Mouse (Mus musculus) neural tube, embryonic 15.5 days (tissue): ENCODE results near the gene Phactr3. TPM values are rescaled to one million over a fixed set of nuclear protein-coding genes. Genes with fewer than 3 reads are reported as not detected.
"Not testable (repeated sequence)": the region's sequence is repeated elsewhere in the genome, so short reads cannot be mapped to it uniquely, and the experiment has no call there.

Experiments used
- ATAC-seq: fragments of 200-750 bp; cut with Nextera tagmentation; 2 replicates; pipeline ENCODE4 v1.8.0; 2017; ENCODE audit warnings: mild to moderate bottlenecking, moderate TSS enrichment, moderate library complexity; ENCODE audit not compliant: low FRiP score
- H3K27ac ChIP-seq: fragments of 300-500 bp; sonication (generic); replicated peaks from 2 replicates; pipeline ENCODE4 v1.5.1; 2015; ENCODE audit warnings: mild to moderate bottlenecking, inconsistent platforms
- H3K27me3 ChIP-seq: fragments of 300-500 bp; sonication (generic); replicated peaks from 2 replicates; pipeline ENCODE4 v1.6.1; 2015; ENCODE audit warnings: inconsistent platforms
- H3K36me3 ChIP-seq: fragments of 300-500 bp; sonication (generic); 2 replicates; pipeline ENCODE4 v1.6.1; 2015; ENCODE audit warnings: inconsistent platforms
- H3K4me1 ChIP-seq: fragments of 300-500 bp; sonication (generic); 2 replicates; pipeline ENCODE4 v1.6.1; 2015; ENCODE audit warnings: inconsistent platforms
- H3K4me2 ChIP-seq: fragments of 300-500 bp; sonication (generic); 2 replicates; pipeline ENCODE4 v1.6.1; 2015; ENCODE audit warnings: inconsistent platforms, mild to moderate bottlenecking, moderate library complexity
- H3K4me3 ChIP-seq: fragments of 300-500 bp; sonication (generic); replicated peaks from 2 replicates; pipeline ENCODE4 v1.5.1; 2015; ENCODE audit warnings: mild to moderate bottlenecking, inconsistent platforms
- H3K9ac ChIP-seq: fragments of 300-500 bp; sonication (generic); replicated peaks from 2 replicates; pipeline ENCODE4 v1.6.1; 2015; ENCODE audit warnings: mild to moderate bottlenecking, inconsistent platforms
- H3K9me3 ChIP-seq: fragments of 300-500 bp; sonication (generic); replicated peaks from 2 replicates; pipeline ENCODE4 v1.6.1; 2016; ENCODE audit warnings: inconsistent platforms
- WGBS: fragments of 180-500 bp; shearing (Covaris S2); methylation state at CpG from one replicate; pipeline ENCODE4 v1.1.7; 2015; ENCODE audit warnings: mixed read lengths; 5-methylcytosine and 5-hydroxymethylcytosine counted together
- polyA plus RNA-seq: library from polyadenylated mRNA; unstranded; fragments of >200 nt; fragmentation: Nextera tagmentation; extraction: Ambion mirVana; gene quantifications from 2 replicates; pipeline ENCODE4 v1.2.1, GENCODE M21; 2015

Gene Phactr3
- polyA plus RNA-seq: 47.1 and 57.2 TPM in 2 replicates

GRCm38 (mm10) chr2:178118801-178119560 lies at the start of gene Phactr3:
Gene Phactr3, plus strand, starts transcription at chr2:178118975.
- H3K27me3 ChIP-seq: peaks cover 17% of the 10 kb centered on the region
- peak; percentile 56 for ATAC-seq

GRCm38 (mm10) chr2:178078166-178078717 lies 40.5 kb upstream of the Phactr3 start, which contains the start of gene Zfp931:
Gene Zfp931, minus strand, starts transcription at chr2:178078476.
- Histone ChIP-seq H3K4me3 (peak within 1 kb of the TSS; percentile 44), H3K9ac (0 out of 2 replicates have a peak within 1 kb of the TSS, but pooled peaks have one; percentile 20), H3K27ac (0 out of 2 replicates have a peak within 1 kb of the TSS, but pooled peaks have one; percentile 51), H3K4me2 (peak within 1 kb of the TSS; percentile 56)
- 0% methylated on average over 7 of the region's 14 CpGs for WGBS
- H3K9me3 ChIP-seq, H3K4me1 ChIP-seq, H3K36me3 ChIP-seq, H3K27me3 ChIP-seq, ATAC-seq: not testable (repeated sequence)

More at GRCm38 (mm10) chr2:178118801-178119560, at the start of gene Phactr3:
- H3K4me2 ChIP-seq: peak within 1 kb of the TSS; percentile 99
- H3K9ac ChIP-seq: peak within 1 kb of the TSS; percentile 60
- peak within 1 kb of the TSS; percentile 51 for H3K4me3 ChIP-seq
- H3K4me1 ChIP-seq: peaks cover 8% of the 10 kb centered on the region
- 1% methylated on average over 45 of the region's 45 CpGs for WGBS
- H3K36me3 ChIP-seq: no peaks in the 10 kb centered on the region
- no peak within 1 kb of the TSS for H3K27ac ChIP-seq
- H3K9me3 ChIP-seq: no peaks in the 10 kb centered on the region

DNA sequence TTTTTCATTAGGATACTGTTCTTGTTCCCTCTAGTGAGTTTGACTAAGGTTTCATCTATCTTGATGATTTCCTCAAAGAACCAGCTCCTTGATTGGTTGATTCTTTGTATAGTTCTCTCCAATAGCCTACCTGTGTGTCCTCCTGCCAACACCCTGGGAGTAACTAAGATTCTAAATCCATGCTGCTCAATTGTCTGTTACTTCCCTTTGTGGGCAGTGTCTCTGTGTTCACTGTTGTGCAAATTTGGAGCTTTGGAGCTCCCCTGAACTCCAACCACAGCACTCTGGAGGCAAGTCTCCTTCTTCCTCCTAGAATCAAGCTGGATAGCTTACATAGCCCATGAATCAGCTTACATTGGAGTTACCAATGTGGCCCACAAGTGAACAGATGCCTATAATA lies 29.2 kb upstream of the Phactr3 start:
- Histone ChIP-seq H3K36me3 (no peaks in the 10 kb centered on the region), H3K4me1 (no peaks in the 10 kb centered on the region), H3K9me3 (no peaks in the 10 kb centered on the region), H3K27me3 (no peaks in the 10 kb centered on the region), H3K4me2 (no peak overlapping the region), H3K27ac (no peak overlapping the region), H3K4me3 (no peak overlapping the region), H3K9ac (no peak overlapping the region)
- no peak for ATAC-seq

DNA sequence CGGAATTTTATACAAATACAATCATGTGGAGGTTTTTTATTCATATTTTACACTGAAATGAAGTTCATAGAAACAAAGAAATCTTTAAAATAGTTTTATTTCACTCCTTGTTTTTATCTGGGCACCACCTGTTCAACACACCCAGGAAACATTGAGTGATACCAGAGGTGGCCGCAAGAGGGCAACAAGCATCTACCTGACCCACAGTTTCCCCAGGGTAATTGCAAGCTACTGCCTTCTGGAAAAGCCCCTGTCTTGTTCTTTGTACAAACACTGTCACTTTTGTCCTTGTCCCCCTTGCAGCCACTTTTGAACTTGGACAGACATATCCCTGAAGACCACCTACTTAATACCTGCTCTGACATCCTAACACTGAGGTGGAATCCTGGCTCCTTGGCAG lies 20.8 kb upstream of the Phactr3 start:
- H3K9ac ChIP-seq: no peak overlapping the region
- no peaks in the 10 kb centered on the region for H3K4me1 ChIP-seq
- no peaks in the 10 kb centered on the region for H3K36me3 ChIP-seq
- no peaks in the 10 kb centered on the region for H3K9me3 ChIP-seq
- H3K4me3 ChIP-seq: no peak overlapping the region
- H3K4me2 ChIP-seq: no peak overlapping the region
- no peaks in the 10 kb centered on the region for H3K27me3 ChIP-seq
- ATAC-seq: no peak
- WGBS: 8% methylated on average over 2 of the region's 2 CpGs
- no peak overlapping the region for H3K27ac ChIP-seq

- H3K36me3 ChIP-seq: no peaks in the 10 kb centered on the region
- H3K4me1 ChIP-seq: no peaks in the 10 kb centered on the region
- no peak overlapping the region for H3K9ac ChIP-seq
- no peaks in the 10 kb centered on the region for H3K27me3 ChIP-seq
- no peak overlapping the region for H3K4me2 ChIP-seq
- no peak overlapping the region for H3K27ac ChIP-seq
- 16% methylated on average over 7 of the region's 7 CpGs for WGBS
- no peaks in the 10 kb centered on the region for H3K9me3 ChIP-seq
- no peak overlapping the region for H3K4me3 ChIP-seq
- ATAC-seq: peak; percentile 84
Measured at GRCm38 (mm10) chr2:178101957-178102356, 16.8 kb upstream of the Phactr3 start.

DNA sequence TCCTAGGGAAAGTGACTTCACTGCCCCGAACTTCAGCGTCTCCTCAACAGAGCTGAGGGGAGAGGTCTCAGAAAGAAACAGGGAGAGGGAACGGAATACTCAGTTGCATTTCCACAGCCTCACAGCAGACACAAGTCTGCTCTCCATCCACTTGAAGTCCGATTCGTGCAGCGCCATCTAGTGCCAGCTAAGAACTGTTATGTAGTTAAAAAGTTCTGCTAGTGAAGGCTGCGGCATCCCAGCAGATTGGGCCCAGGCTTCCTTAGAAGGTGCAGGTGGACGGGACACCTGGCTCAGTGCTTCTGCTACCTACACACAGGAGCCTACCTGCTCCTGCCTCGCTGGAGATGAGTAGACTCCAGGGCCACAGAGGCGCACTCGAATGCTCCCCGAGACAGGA lies 829 bp upstream of the Phactr3 start:
- Histone ChIP-seq H3K36me3 (no peaks in the 10 kb centered on the region), H3K4me1 (peaks cover 8% of the 10 kb centered on the region), H3K27me3 (peaks cover 17% of the 10 kb centered on the region), H3K4me3 (no peak overlapping the region), H3K9me3 (no peaks in the 10 kb centered on the region), H3K9ac (no peak overlapping the region), H3K4me2 (no peak overlapping the region), H3K27ac (no peak overlapping the region)
- peak; percentile 54; the same call in 1 of the 2 replicates for ATAC-seq
- WGBS: 24% methylated on average over 12 of the region's 12 CpGs

DNA sequence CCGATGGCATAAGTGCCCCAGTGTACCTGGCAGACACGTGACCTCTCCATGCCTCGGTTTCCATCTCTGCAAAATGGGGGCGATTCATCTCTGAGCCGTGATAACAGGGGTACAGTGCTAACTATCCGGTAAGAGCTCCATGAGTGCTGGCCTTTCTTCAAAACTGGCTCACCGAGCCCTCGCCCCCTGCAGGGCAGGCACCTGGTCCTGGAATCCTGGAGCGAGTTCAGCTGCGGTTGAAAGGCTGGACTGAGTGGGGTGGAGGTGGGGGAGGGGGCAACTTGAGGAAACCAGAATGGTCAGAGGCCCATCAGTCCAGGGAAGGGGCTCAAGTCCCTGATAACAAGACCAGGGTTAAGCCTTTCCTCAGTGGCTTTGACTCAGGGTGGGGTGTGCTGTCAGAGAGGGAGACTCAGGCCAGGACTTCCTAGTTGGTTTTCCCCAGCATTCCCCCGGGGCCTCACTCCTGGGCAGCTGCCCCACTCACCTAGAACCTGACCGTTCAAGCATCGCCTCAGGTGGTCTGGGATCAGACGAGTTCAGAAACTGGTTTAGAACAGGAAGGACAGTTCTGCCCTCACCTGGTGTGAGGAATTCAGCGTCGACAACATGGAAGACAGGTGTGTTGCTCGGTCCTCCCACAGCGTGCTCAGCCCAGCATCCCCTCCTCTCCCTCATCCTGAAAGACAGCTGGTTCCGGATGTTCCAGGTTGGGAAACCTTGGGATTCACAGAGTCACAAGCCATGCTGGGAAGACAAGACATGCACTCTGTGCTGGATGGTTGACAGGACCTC lies 983 bp downstream of the Phactr3 start:
- peaks cover 8% of the 10 kb centered on the region for H3K4me1 ChIP-seq
- H3K4me3 ChIP-seq: peak overlapping the region; percentile 51
- H3K36me3 ChIP-seq: no peaks in the 10 kb centered on the region
- H3K4me2 ChIP-seq: peak overlapping the region; percentile 99
- 26% methylated on average over 19 of the region's 19 CpGs for WGBS
- H3K9me3 ChIP-seq: no peaks in the 10 kb centered on the region
- ATAC-seq: peak; percentile 23; the same call in 1 of the 2 replicates
- H3K9ac ChIP-seq: peak overlapping the region; percentile 60
- H3K27me3 ChIP-seq: peaks cover 17% of the 10 kb centered on the region
- no peak overlapping the region for H3K27ac ChIP-seq

GRCm38 (mm10) chr2:178120356-178120645 lies 1.5 kb downstream of the Phactr3 start:
- Histone ChIP-seq H3K9me3 (no peaks in the 10 kb centered on the region), H3K36me3 (no peaks in the 10 kb centered on the region), H3K27ac (no peak overlapping the region), H3K4me2 (no peak overlapping the region), H3K4me1 (peaks cover 8% of the 10 kb centered on the region), H3K27me3 (peaks cover 17% of the 10 kb centered on the region), H3K9ac (no peak overlapping the region), H3K4me3 (no peak overlapping the region)
- ATAC-seq: no peak

DNA sequence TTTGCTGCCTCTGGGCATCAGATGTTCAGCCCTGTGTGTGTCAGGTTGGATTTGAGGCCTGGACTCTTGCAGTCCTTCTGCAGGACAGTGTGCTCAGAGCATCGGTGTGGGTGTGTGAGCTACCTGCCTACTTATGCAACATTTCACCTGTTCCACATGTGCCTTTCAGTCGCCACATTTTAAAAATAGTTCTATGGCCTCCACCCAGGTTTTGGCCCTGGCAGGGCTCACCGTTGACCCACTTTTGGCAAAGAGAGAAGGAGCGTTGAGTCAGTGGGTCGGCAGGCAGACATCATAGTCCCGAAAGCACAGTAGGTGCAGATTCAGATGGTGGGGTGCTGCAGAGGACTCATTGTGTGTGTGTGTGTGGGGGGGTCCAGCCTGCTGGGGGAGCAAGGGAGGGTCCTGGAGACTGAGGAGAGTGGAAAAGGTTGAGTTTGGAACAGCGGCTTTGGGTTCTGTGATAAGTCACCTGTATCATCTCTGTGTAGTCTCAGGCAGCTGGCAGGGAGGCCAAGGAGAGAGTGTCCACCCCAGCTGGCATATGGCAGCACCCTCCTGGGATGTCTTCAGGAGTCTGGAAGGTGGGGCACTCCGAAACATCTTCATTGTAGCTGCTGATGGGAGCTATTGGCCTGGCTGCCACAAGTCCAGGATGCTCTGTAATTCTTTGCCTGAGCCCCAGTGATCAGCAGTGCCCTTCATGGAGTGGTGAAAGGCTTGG lies 2.0 kb downstream of the Phactr3 start:
- Histone ChIP-seq H3K4me2 (no peak overlapping the region), H3K4me3 (no peak overlapping the region), H3K36me3 (no peaks in the 10 kb centered on the region), H3K9me3 (no peaks in the 10 kb centered on the region), H3K4me1 (peaks cover 8% of the 10 kb centered on the region), H3K9ac (no peak overlapping the region), H3K27ac (no peak overlapping the region), H3K27me3 (peaks cover 17% of the 10 kb centered on the region)
- no peak for ATAC-seq
- 92% methylated on average over 8 of the region's 8 CpGs for WGBS

DNA sequence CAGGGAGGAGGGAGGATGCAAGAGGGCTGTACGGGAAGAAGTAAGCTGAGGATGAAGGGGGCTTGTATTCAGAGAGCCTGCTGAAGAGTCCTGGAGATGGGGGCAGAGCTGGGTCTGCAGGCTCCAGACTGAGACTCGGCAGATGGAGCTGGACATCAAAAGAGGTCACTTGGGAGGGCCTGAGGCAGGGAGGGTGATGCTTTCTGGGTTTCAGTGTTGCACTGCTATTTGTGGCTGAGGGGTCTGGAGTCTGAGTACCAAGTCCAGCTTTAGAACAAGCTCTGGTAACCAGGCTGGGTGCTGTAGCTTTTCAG lies 2.6 kb downstream of the Phactr3 start:
- no peak for ATAC-seq
- Histone ChIP-seq H3K36me3 (no peaks in the 10 kb centered on the region), H3K9me3 (no peaks in the 10 kb centered on the region), H3K4me2 (no peak overlapping the region), H3K4me1 (peaks cover 8% of the 10 kb centered on the region), H3K4me3 (no peak overlapping the region), H3K9ac (no peak overlapping the region), H3K27me3 (peaks cover 17% of the 10 kb centered on the region), H3K27ac (no peak overlapping the region)
- 35% methylated on average over 2 of the region's 2 CpGs for WGBS

GRCm38 (mm10) chr2:178121946-178122665 lies 3.3 kb downstream of the Phactr3 start:
- Histone ChIP-seq H3K4me1 (peaks cover 8% of the 10 kb centered on the region), H3K4me3 (no peak overlapping the region), H3K36me3 (no peaks in the 10 kb centered on the region), H3K4me2 (no peak overlapping the region), H3K27ac (no peak overlapping the region), H3K9me3 (no peaks in the 10 kb centered on the region), H3K27me3 (peaks cover 17% of the 10 kb centered on the region), H3K9ac (no peak overlapping the region)
- no peak for ATAC-seq
- WGBS: 30% methylated on average over 4 of the region's 4 CpGs
